Mouse (Mus musculus): ENCODE measurements around the gene Slc22a3.

DNA sequence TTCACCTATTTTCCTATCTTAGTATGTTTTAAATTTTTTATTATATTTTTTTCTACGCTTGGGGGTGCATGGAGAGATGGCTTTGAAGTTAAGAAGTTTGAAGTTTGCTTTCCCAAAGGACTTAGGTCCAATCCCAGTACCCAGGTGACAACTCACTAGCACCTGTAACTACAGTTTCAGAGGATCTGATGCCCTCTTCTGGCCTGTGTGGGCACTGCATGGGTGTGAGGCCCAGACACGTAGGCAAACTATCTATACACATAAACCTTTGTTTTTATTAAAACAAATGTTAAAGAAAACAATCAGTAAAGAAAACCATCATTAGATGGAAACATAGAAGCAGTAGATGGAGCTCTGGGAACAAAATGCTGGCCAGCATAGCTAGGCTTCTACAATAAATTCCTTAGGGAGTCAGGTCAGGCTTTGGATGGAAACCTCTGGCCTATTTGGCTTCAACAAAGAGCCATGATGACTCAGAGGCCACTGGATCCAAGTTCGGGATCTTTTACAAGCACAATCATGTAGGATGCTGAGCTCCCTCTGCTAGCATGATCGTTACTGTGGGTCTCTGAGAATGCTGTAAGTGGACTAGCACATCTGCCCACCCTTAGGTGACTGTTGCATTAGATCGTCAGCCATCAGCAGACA is 52.2 kb downstream of the Slc22a3 start:
- TF ChIP-seq CTCF (IDR thresholded peaks at IDR 0.05; ENCODE audit: low read depth) (peak; percentile 64), EP300 (IDR thresholded peaks at IDR 0.05; ENCODE audit: low read depth) (no peak)
